Mouse (Mus musculus) intestine, embryonic 14.5 days (tissue): ENCODE results near the gene Dennd4a. TPM values are rescaled to one million over a fixed set of nuclear protein-coding genes. Genes with fewer than 3 reads are reported as not detected.
A peak's percentile ranks its signal among the peaks of the same experiment; 100 is the strongest.

ENCODE experiments used
- ATAC-seq: fragments of 200-750 bp; cut with Nextera tagmentation; replicated peaks from 2 replicates; pipeline ENCODE4 v1.8.0; 2017; ENCODE audit warnings: low read depth, moderate number of reproducible peaks, moderate TSS enrichment, moderate library complexity; ENCODE audit not compliant: low FRiP score, low TSS enrichment
- DNase-seq: peaks from one replicate; pipeline ENCODE4 v3.0.0-alpha.2; 2018; ENCODE audit warnings: low spot score
- H3K27ac ChIP-seq: fragments of 300-500 bp; sonication (generic); 2 replicates; pipeline ENCODE4 v1.5.1; 2014; ENCODE audit warnings: low read depth, mild to moderate bottlenecking, control low read depth
- H3K27me3 ChIP-seq: fragments of 300-500 bp; sonication (generic); replicated peaks from 2 replicates; pipeline ENCODE4 v1.6.1; 2014; ENCODE audit warnings: low read length, control low read depth; ENCODE audit not compliant: control insufficient read depth, insufficient read depth
- H3K36me3 ChIP-seq: fragments of 300-500 bp; sonication (generic); 2 replicates; pipeline ENCODE4 v1.6.1; 2014; ENCODE audit warnings: low read length, control low read depth; ENCODE audit not compliant: control insufficient read depth, insufficient read depth
- H3K4me1 ChIP-seq: fragments of 300-500 bp; sonication (generic); replicated peaks from 2 replicates; pipeline ENCODE4 v1.6.1; 2014; ENCODE audit warnings: low read length, control low read depth, mixed read lengths; ENCODE audit not compliant: control insufficient read depth, insufficient read depth
- H3K4me2 ChIP-seq: fragments of 300-500 bp; sonication (generic); 2 replicates; pipeline ENCODE4 v1.6.1; 2014; ENCODE audit warnings: low read length
- H3K4me3 ChIP-seq: fragments of 300-500 bp; sonication (generic); 2 replicates; pipeline ENCODE4 v1.5.1; 2014; ENCODE audit warnings: low read depth, low read length, control low read depth, mixed read lengths
- H3K9ac ChIP-seq: fragments of 300-500 bp; sonication (generic); 2 replicates; pipeline ENCODE4 v1.6.1; 2014; ENCODE audit warnings: mild to moderate bottlenecking, low read length
- H3K9me3 ChIP-seq: fragments of 300-500 bp; sonication (generic); 2 replicates; pipeline ENCODE4 v1.6.1; 2016; ENCODE audit warnings: low read length, control low read depth; ENCODE audit not compliant: control insufficient read depth
- WGBS: fragments of 180-500 bp; shearing (Covaris S2); extraction: QIAGEN DNeasy Blood & Tissue Kit; methylation state at CpG from one replicate; pipeline ENCODE4 v1.1.7; 2014; 5-methylcytosine and 5-hydroxymethylcytosine counted together
- polyA plus RNA-seq: library from polyadenylated mRNA; unstranded; fragments of >200 nt; fragmentation: Nextera tagmentation; extraction: Ambion mirVana; gene quantifications from 2 replicates; pipeline ENCODE4 v1.2.1, GENCODE M21; 2014

The Dennd4a gene
- polyA plus RNA-seq, 1 experiment from 2014 or later: 6.4 TPM

DNA sequence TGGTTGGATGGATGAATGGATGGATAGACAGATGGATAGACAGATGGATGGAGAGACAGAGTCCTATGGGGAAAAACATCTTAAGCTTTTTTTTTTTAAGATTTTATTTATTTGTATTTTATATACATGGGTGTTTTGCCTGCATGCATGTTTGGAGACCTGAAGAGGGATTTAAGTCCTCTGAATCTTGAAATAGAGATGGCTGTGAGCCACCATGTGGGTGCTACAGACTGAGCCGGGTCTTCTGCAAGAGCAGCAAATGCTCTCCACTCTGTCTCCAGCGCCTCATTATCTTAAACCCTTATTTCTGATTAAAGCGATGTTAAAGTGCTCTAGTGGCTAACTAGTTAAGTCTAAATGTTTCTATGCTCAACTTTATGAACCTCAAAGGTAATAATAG lies 96.3 kb downstream of the Dennd4a start:
- Histone ChIP-seq H3K4me1 (no peaks in the 10 kb centered on the region), H3K9me3 (no peaks in the 10 kb centered on the region), H3K4me3 (no peak overlapping the region), H3K9ac (no peak overlapping the region), H3K36me3 (peaks cover 15% of the 10 kb centered on the region; the same call in 1 of the 2 replicates), H3K4me2 (no peak overlapping the region), H3K27ac (no peak overlapping the region), H3K27me3 (no peaks in the 10 kb centered on the region)
- ATAC-seq (no peak), DNase-seq (no peak)
- WGBS: 93% methylated on average over 3 of the region's 3 CpGs

DNA sequence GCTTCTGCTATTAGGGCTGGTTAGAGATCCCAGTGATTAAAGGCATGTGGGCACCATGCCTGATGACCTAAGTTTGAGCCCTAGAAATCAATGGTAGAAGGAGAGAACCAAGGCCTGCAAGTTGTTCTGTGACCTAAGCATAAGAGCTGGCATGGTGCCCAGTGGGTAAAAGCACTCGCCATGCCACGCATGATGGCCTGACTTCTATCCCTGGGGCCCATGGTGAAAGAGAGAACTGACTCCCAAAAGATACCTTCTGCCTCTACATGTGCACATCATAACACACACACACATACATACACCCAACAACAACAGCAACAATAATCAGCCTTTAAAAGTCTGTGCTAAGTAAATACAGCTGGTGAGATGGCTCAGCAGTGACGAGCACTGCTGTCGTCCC lies 102.3 kb downstream of the Dennd4a start:
- Histone ChIP-seq H3K9ac (no peak overlapping the region), H3K27me3 (no peaks in the 10 kb centered on the region), H3K36me3 (peaks cover 10% of the 10 kb centered on the region; the same call in 1 of the 2 replicates), H3K4me3 (no peak overlapping the region), H3K4me1 (no peaks in the 10 kb centered on the region), H3K9me3 (no peaks in the 10 kb centered on the region), H3K27ac (no peak overlapping the region), H3K4me2 (no peak overlapping the region)
- ATAC-seq (no peak), DNase-seq (no peak)
- 96% methylated on average over 4 of the region's 4 CpGs for WGBS

DNA sequence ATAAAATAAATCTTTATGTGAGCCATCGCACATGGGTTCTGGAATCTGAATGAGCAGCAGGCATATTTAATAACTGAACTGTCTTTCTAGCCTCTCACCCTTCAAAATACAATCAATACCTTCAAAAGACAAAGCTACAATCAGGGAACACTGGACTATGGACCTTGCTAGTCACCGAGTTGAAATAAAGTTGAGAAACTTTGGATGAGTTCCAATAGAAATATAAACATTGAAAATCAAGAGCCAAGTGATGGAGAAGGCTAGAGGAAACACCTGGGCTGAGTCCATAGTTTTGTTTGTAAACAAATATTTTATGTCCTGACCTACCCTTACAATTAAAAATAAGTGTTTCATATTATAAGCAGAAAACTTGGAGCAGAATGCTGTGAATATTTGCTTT lies 102.8 kb downstream of the Dennd4a start:
- ATAC-seq: no peak
- no peak overlapping the region for H3K9ac ChIP-seq

DNA sequence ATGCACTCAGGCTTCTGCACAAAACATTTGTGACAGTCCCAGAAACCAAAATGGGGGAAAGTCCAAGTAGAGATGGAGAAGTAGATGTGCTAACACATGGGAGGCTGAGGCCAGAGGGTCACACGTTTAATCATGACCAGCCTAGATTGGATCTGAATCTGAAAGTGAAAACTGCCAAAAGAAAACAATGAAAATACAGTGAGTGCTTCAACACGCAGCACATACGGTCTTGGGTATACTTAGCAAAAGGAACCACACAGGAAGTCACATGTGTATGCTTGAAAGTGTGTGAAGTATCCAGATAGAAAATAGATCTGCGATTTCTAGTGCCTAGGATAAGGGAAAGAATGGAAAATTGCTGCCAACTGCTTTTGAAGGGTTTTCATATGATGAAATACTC lies 103.5 kb downstream of the Dennd4a start:
- Histone ChIP-seq H3K4me1 (no peaks in the 10 kb centered on the region), H3K36me3 (peaks cover 10% of the 10 kb centered on the region; the same call in 1 of the 2 replicates), H3K27ac (no peak overlapping the region), H3K9ac (no peak overlapping the region), H3K4me3 (no peak overlapping the region), H3K27me3 (no peaks in the 10 kb centered on the region), H3K9me3 (no peaks in the 10 kb centered on the region), H3K4me2 (no peak overlapping the region)
- ATAC-seq (no peak), DNase-seq (no peak)
- WGBS: 86% methylated on average over 4 of the region's 4 CpGs

More for the DNA sequence above, 102.8 kb downstream of the Dennd4a start:
- WGBS: 73% methylated on average over 2 of the region's 2 CpGs
- Histone ChIP-seq H3K4me1 (no peaks in the 10 kb centered on the region), H3K4me3 (no peak overlapping the region), H3K9me3 (no peaks in the 10 kb centered on the region), H3K36me3 (peaks cover 10% of the 10 kb centered on the region; the same call in 1 of the 2 replicates), H3K4me2 (no peak overlapping the region), H3K27ac (no peak overlapping the region), H3K27me3 (no peaks in the 10 kb centered on the region)
- DNase-seq: no peak

DNA sequence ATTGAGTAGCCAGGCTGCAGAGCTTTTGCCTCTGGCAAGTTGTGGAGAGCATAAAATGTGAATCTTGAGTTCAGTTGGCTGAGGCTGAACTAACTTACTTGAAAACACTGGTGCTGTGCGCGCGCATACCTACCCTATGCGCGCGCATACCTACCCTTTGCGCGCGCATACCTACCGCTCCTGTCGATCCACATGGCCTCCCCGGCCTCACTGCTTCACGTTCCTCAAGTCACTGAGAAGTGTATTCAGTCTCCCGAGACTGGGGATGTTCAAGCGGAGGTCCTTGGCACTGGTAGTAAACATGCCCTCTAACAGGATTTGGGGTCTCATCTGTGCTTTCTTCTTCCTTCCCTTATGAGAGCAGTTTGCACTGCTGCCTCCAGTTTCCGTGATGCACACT lies 107.4 kb downstream of the Dennd4a start:
- 0 out of 2 replicates have a peak, but pooled peaks have one; percentile 47 for ATAC-seq
- Histone ChIP-seq H3K4me1 (no peaks in the 10 kb centered on the region), H3K27ac (no peak overlapping the region), H3K4me3 (peak overlapping the region; percentile 36), H3K36me3 (no peaks in the 10 kb centered on the region), H3K9me3 (no peaks in the 10 kb centered on the region), H3K4me2 (peak overlapping the region; percentile 50), H3K9ac (peak overlapping the region; percentile 34), H3K27me3 (no peaks in the 10 kb centered on the region)
- WGBS: 29% methylated on average over 16 of the region's 16 CpGs
- peak; percentile 69 for DNase-seq

DNA sequence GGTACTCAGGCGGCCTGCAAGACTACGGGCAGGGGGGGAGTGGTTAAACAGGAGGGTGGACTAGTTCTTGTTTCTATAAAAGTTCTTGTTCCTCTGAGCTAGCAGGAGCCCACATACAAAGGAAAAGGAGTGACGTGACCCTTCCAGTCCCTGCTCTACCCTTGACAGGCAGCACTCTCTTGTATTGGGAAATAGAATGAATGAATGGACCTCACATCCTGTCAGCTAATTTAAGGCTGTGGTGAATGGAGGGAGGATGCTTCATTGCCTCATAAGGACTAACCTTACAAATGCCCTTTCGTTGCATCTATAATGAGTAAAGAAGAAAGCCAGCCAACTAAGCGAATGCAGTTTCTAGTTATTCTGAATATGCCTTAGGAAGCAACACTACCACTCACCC lies 114.6 kb downstream of the Dennd4a start:
- H3K27ac ChIP-seq: no peak overlapping the region
- no peak overlapping the region for H3K4me2 ChIP-seq
- no peaks in the 10 kb centered on the region for H3K27me3 ChIP-seq
- no peaks in the 10 kb centered on the region for H3K36me3 ChIP-seq
- ATAC-seq: no peak
- 76% methylated on average over 5 of the region's 5 CpGs for WGBS
- no peak for DNase-seq
- H3K9ac ChIP-seq: no peak overlapping the region
- no peaks in the 10 kb centered on the region for H3K9me3 ChIP-seq
- H3K4me1 ChIP-seq: no peaks in the 10 kb centered on the region
- H3K4me3 ChIP-seq: no peak overlapping the region

DNA sequence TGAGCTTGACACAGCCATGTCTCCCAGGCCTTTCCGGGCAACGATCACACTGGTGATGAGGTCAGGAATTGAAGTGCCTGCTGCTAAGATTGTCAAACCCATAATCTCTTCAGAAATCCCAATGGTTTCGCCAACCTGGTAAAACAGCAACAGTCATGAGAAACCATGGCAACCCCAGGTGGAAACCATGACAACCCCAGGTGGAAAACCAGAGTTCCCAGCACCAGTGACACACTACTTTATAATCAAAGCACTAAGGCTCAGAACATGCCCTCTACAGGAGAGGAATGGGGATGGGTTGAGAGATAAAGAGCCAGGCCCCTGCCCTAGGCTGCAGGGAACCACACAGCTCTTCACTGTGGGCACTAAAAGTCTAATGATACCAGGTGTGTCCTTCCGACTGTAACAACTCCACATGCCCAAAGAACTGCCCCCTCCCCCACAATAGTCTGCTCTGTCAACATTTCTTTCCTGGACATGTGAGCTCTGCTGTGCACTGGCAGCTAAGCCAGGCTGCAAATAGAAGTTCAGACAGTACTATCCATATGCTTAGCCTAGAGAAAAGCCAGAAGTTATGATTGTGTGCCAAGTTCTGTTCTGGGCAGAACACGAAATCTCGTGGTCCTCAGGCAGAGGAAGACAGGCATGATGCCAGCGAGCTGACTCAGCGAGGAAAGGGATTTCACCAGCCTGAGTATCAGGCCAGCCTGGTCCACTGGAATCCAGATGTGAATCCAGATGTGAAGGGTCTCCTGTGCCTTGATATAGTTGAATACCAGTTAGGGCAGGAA lies 115.3 kb downstream of the Dennd4a start:
- Histone ChIP-seq H3K4me3 (no peak overlapping the region), H3K27me3 (no peaks in the 10 kb centered on the region), H3K4me1 (0 out of 2 replicates have a peak, but pooled peaks cover 4% of the 10 kb centered on the region), H3K4me2 (no peak overlapping the region), H3K27ac (no peak overlapping the region), H3K36me3 (no peaks in the 10 kb centered on the region), H3K9me3 (no peaks in the 10 kb centered on the region), H3K9ac (no peak overlapping the region)
- ATAC-seq (peak; percentile 43; the same call in 1 of the 2 replicates), DNase-seq (no peak)
- 74% methylated on average over 8 of the region's 8 CpGs for WGBS

DNA sequence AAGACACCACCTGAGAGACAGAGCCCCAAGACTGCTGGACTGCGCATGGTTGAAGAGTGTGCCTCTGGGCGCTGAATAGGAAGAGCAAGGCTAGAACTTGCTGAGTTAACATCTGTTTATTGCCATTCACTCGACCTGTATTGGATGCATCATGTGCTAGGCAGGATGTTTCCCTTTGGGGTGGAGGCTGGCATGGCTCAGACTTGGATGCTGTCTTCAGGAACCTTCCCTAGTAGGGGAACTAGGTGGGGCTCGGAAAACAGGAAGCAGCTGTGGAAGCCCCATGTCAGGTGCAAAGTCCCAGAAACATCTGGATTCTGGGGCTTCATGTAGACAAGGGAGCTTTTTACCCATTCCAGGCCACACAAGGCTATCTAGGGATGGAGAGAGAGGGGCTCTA lies 119.1 kb downstream of the Dennd4a start:
- Histone ChIP-seq H3K9ac (no peak overlapping the region), H3K4me1 (0 out of 2 replicates have a peak, but pooled peaks cover 4% of the 10 kb centered on the region), H3K27me3 (no peaks in the 10 kb centered on the region), H3K27ac (no peak overlapping the region), H3K9me3 (no peaks in the 10 kb centered on the region), H3K36me3 (no peaks in the 10 kb centered on the region), H3K4me3 (no peak overlapping the region), H3K4me2 (no peak overlapping the region)
- WGBS: 73% methylated on average over 4 of the region's 4 CpGs
- DNase-seq: no peak
- no peak for ATAC-seq
